Mouse (Mus musculus): ENCODE measurements around the gene Cdh23. TPM values are rescaled to one million over a fixed set of nuclear protein-coding genes. Genes with fewer than 3 reads are reported as not detected.

The Cdh23 gene
- polyA plus RNA-seq, 1 experiment = 0.19 TPM

DNA sequence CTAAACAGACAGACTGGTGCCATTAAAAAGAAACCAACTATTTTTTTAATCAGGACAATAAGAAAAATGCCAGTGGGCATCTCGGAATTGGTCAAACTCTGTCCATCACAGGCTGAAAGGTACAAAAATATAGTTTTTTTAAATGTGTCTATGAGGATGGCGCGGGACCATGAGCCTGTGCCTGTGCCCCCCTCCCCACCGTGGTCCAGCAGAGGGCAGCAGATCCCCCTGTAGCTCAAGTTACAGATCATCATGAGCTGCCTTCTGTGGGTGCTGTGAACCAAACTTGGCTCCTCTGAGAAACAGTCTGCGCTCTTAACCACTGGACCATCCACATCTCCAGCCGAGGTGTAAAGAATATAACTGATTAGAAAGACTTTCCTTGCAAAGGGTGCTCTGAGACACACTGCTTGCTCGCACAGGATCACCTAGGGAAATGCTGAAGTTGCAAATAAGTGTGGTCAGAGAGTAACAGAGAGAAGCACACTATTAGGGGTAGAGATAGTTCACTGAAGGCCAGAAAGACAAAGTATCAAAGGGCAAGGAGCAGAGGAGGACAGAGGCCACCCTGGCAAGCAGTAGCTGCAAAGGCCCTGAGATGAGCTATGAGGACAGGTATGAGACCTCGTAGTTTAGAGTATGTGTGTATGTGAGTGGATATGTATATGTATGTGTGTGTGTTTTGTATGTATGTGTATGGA is 74.7 kb downstream of the Cdh23 start:
- H3K79me2 ChIP-seq (ENCODE audit: control insufficient read depth, insufficient read depth) = no peaks in the 10 kb centered on the region
- H3K27me3 ChIP-seq (ENCODE audit: control insufficient read depth, insufficient read depth, insufficient read length) = peaks cover 43% of the 10 kb centered on the region
- H3ac ChIP-seq (ENCODE audit: control insufficient read depth, insufficient read length, low read depth) = no peak overlapping the region
- H3K4me3 ChIP-seq (ENCODE audit: insufficient read depth, poor library complexity, severe bottlenecking) = no peak overlapping the region
- H3K79me3 ChIP-seq (ENCODE audit: low read depth) = no peaks in the 10 kb centered on the region
- no peaks in the 10 kb centered on the region for H3K36me3 ChIP-seq (ENCODE audit: control insufficient read depth, insufficient read depth)
- TF ChIP-seq MYOD1 (IDR thresholded peaks at IDR 0.05; ENCODE audit: control insufficient read depth, insufficient read length, low read depth) (no peak), CTCF (IDR thresholded peaks at IDR 0.05; ENCODE audit: control insufficient read depth, insufficient read depth, insufficient read length) (no peak), MAX (IDR thresholded peaks at IDR 0.05) (no peak), MYOG (IDR thresholded peaks at IDR 0.05; ENCODE audit: control insufficient read depth, extremely low read depth, insufficient read length) (no peak), USF1 (IDR thresholded peaks at IDR 0.05; ENCODE audit: low read depth) (no peak), FOSL1 (IDR thresholded peaks at IDR 0.05; ENCODE audit: insufficient read depth, low read length, poor library complexity, severe bottlenecking) (no peak), CEBPB (IDR thresholded peaks at IDR 0.05; ENCODE audit: low read depth) (no peak)

DNA sequence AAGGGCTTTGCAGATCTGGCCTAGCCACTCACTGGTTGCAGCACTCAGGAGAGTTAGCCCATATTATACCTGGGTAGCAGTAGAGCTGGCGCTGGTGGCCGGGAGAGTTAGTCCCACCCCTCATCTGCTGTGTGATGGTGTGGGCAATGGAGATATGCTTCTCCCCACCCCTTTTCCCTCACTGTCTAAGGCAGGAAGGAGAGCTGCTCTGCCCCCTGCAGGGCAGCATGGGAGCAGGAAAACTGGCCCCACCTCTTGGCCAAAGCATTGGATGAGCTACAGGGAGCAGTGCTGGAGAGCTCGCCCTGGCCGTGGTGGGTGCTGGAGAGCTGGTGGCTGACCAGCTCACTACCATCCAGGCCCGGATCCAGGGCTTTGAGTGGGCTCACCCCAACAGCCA is 80.4 kb downstream of the Cdh23 start:
- TF ChIP-seq MYOG (IDR thresholded peaks at IDR 0.05; ENCODE audit: control insufficient read depth, extremely low read depth, insufficient read length) = no peak
- TF ChIP-seq FOSL1 (IDR thresholded peaks at IDR 0.05; ENCODE audit: insufficient read depth, low read length, poor library complexity, severe bottlenecking) = no peak
- no peak for TF ChIP-seq MYOD1 (IDR thresholded peaks at IDR 0.05; ENCODE audit: control insufficient read depth, insufficient read length, low read depth)
- TF ChIP-seq USF1 (IDR thresholded peaks at IDR 0.05; ENCODE audit: low read depth) = no peak
- TF ChIP-seq MAX (IDR thresholded peaks at IDR 0.05) = no peak
- TF ChIP-seq CEBPB (IDR thresholded peaks at IDR 0.05; ENCODE audit: low read depth) = no peak
- TF ChIP-seq CTCF (IDR thresholded peaks at IDR 0.05; ENCODE audit: control insufficient read depth, insufficient read depth, insufficient read length) = no peak
- H3K4me3 ChIP-seq (ENCODE audit: insufficient read depth, poor library complexity, severe bottlenecking) = no peak overlapping the region
- H3ac ChIP-seq (ENCODE audit: control insufficient read depth, insufficient read length, low read depth) = no peak overlapping the region

DNA sequence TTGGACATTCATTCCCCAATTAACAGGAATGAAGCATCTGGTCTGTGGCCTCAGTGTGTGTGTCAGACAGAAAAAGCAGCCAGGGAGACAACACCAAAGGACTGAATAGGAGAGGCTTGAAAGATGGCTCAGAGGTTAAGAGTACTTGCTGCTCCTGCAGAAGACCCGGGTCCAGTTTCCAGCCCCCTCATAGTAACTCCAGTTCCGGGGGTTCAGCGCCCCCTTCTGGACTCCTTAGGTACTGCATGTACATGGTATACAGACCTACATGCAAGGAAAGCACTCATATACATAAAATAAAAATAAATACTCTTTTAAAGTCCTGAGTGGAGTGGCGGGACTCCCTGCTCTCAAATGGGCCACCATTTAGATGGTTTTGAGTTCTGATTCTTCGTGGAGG is 83.4 kb downstream of the Cdh23 start:
- Histone ChIP-seq H3K36me3 (ENCODE audit: control insufficient read depth, insufficient read depth) (no peaks in the 10 kb centered on the region), H3K4me3 (ENCODE audit: insufficient read depth, poor library complexity, severe bottlenecking) (no peak overlapping the region), H3ac (ENCODE audit: control insufficient read depth, insufficient read length, low read depth) (no peak overlapping the region), H3K79me2 (ENCODE audit: control insufficient read depth, insufficient read depth) (no peaks in the 10 kb centered on the region), H3K79me3 (ENCODE audit: low read depth) (no peaks in the 10 kb centered on the region), H3K27me3 (ENCODE audit: control insufficient read depth, insufficient read depth, insufficient read length) (peaks cover 38% of the 10 kb centered on the region)
- TF ChIP-seq CEBPB (IDR thresholded peaks at IDR 0.05; ENCODE audit: low read depth) (no peak), MAX (IDR thresholded peaks at IDR 0.05) (no peak), CTCF (IDR thresholded peaks at IDR 0.05; ENCODE audit: control insufficient read depth, insufficient read depth, insufficient read length) (no peak), MYOG (IDR thresholded peaks at IDR 0.05; ENCODE audit: control insufficient read depth, extremely low read depth, insufficient read length) (no peak), FOSL1 (IDR thresholded peaks at IDR 0.05; ENCODE audit: insufficient read depth, low read length, poor library complexity, severe bottlenecking) (no peak)

More for the DNA sequence above, 80.4 kb downstream of the Cdh23 start:
- H3K79me3 ChIP-seq (ENCODE audit: low read depth) = no peaks in the 10 kb centered on the region
- H3K36me3 ChIP-seq (ENCODE audit: control insufficient read depth, insufficient read depth) = no peaks in the 10 kb centered on the region
- peaks cover 52% of the 10 kb centered on the region for H3K27me3 ChIP-seq (ENCODE audit: control insufficient read depth, insufficient read depth, insufficient read length)
- H3K79me2 ChIP-seq (ENCODE audit: control insufficient read depth, insufficient read depth) = no peaks in the 10 kb centered on the region

DNA sequence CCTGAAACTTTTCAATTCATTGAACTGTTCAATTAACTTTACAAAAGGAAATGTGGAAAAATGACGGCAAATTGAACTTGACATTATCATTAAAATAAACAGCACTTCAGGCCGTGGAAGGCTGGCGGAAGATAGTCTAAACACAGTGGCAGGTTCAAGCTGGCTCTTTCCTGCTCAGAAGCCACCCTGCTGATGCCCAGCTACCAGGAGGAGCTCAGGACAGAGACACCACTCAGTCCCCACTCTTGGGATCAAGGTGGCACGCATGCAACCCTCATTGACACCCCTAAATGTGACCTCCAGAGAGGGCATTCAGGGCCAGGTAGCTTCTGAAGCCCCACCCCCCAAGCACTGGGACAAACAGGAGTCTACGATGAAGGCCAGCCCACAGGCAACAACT is 89.1 kb downstream of the Cdh23 start:
- no peaks in the 10 kb centered on the region for H3K79me3 ChIP-seq (ENCODE audit: low read depth)
- H3ac ChIP-seq (ENCODE audit: control insufficient read depth, insufficient read length, low read depth) = no peak overlapping the region
- no peaks in the 10 kb centered on the region for H3K79me2 ChIP-seq (ENCODE audit: control insufficient read depth, insufficient read depth)
- peaks cover 53% of the 10 kb centered on the region for H3K27me3 ChIP-seq (ENCODE audit: control insufficient read depth, insufficient read depth, insufficient read length)
- no peak overlapping the region for H3K4me3 ChIP-seq (ENCODE audit: insufficient read depth, poor library complexity, severe bottlenecking)
- no peaks in the 10 kb centered on the region for H3K36me3 ChIP-seq (ENCODE audit: control insufficient read depth, insufficient read depth)
- no peak for TF ChIP-seq MAX (IDR thresholded peaks at IDR 0.05)
- no peak for TF ChIP-seq FOSL1 (IDR thresholded peaks at IDR 0.05; ENCODE audit: insufficient read depth, low read length, poor library complexity, severe bottlenecking)
- TF ChIP-seq MYOD1 (IDR thresholded peaks at IDR 0.05; ENCODE audit: control insufficient read depth, insufficient read length, low read depth) = no peak
- TF ChIP-seq CTCF (IDR thresholded peaks at IDR 0.05; ENCODE audit: control insufficient read depth, insufficient read depth, insufficient read length) = no peak
- TF ChIP-seq CEBPB (IDR thresholded peaks at IDR 0.05; ENCODE audit: low read depth) = no peak
- no peak for TF ChIP-seq MYOG (IDR thresholded peaks at IDR 0.05; ENCODE audit: control insufficient read depth, extremely low read depth, insufficient read length)
- no peak for TF ChIP-seq USF1 (IDR thresholded peaks at IDR 0.05; ENCODE audit: low read depth)

DNA sequence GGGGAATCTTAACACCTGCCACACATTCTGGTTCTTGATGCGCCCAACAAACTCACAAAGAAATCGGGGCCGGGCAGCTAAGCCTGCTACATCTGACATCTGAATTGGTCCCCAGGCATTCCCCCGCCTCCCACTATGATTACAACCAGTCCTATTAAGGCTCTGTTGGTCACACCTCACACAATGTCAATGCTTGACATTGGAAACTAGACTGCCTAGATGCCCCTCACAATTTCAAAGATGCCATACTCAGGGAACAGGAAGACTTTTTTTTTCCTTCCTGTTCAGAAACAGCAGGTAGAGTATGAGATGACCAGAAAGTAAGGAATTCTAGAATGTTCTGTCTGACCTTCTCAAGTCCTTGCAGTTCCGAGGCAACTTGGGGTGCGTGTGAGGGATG is 89.6 kb downstream of the Cdh23 start:
- Histone ChIP-seq H3K79me3 (ENCODE audit: low read depth) (no peaks in the 10 kb centered on the region), H3K27me3 (ENCODE audit: control insufficient read depth, insufficient read depth, insufficient read length) (peaks cover 54% of the 10 kb centered on the region), H3K36me3 (ENCODE audit: control insufficient read depth, insufficient read depth) (no peaks in the 10 kb centered on the region), H3K79me2 (ENCODE audit: control insufficient read depth, insufficient read depth) (no peaks in the 10 kb centered on the region), H3K4me3 (ENCODE audit: insufficient read depth, poor library complexity, severe bottlenecking) (no peak overlapping the region), H3ac (ENCODE audit: control insufficient read depth, insufficient read length, low read depth) (no peak overlapping the region)
- TF ChIP-seq MYOG (IDR thresholded peaks at IDR 0.05; ENCODE audit: control insufficient read depth, extremely low read depth, insufficient read length) (no peak), CEBPB (IDR thresholded peaks at IDR 0.05; ENCODE audit: low read depth) (no peak), USF1 (IDR thresholded peaks at IDR 0.05; ENCODE audit: low read depth) (no peak), MYOD1 (IDR thresholded peaks at IDR 0.05; ENCODE audit: control insufficient read depth, insufficient read length, low read depth) (no peak), CTCF (IDR thresholded peaks at IDR 0.05; ENCODE audit: control insufficient read depth, insufficient read depth, insufficient read length) (no peak), FOSL1 (IDR thresholded peaks at IDR 0.05; ENCODE audit: insufficient read depth, low read length, poor library complexity, severe bottlenecking) (no peak), MAX (IDR thresholded peaks at IDR 0.05) (no peak)

All from C2C12 (cell line).